Mouse (Mus musculus): ENCODE measurements around the gene Ube2s.

DNA sequence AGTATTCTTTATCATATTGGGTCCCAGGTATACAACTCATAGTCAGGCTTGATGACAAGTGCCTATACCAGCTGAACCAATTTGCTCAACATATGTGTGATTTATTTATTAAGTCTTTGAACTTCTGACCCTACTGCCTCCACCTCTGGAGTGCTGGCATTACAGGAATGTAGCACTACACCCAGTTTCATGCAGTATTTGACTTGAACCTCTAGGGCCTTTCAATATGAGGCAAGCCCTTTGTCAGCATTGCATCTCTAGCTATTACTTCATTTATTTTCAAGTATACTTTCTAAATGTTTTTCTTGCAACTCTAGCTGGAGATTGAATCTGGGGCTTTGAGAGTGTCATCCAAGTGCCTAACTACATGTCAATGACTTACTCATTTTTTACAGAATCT is 10.1 kb downstream of the Ube2s start:
- TF ChIP-seq CTCF (IDR thresholded peaks at IDR 0.05; ENCODE audit: low read depth, low read length) (no peak), POLR2A (IDR thresholded peaks at IDR 0.05; ENCODE audit: borderline replicate concordance, low read depth, low read length) (no peak)
